Mouse (Mus musculus): ENCODE results near the gene Phka2. TPM values are rescaled to one million over a fixed set of nuclear protein-coding genes. Genes with fewer than 3 reads are reported as not detected.

The Phka2 gene
- polyA plus RNA-seq, 1 experiment from 2014 or later: 4.4 TPM

GRCm38 (mm10) chrX:160548875-160549274 lies 46.9 kb downstream of the Phka2 start:
- Histone ChIP-seq H3K9ac (ENCODE audit: low read depth, low read length) (no peak overlapping the region), H3K27me3 (replicated peaks; ENCODE audit: control insufficient read depth, insufficient read depth, low read length) (no peaks in the 10 kb centered on the region), H3K4me2 (replicated peaks; ENCODE audit: low read depth) (no peak overlapping the region), H3K9me3 (ENCODE audit: control insufficient read depth) (no peaks in the 10 kb centered on the region), H3K4me3 (ENCODE audit: low read depth, low read length) (no peak overlapping the region), H3K27ac (ENCODE audit: low read depth, low read length) (no peak overlapping the region), H3K4me1 (replicated peaks; ENCODE audit: control insufficient read depth, insufficient read depth, low read length) (no peaks in the 10 kb centered on the region), H3K36me3 (ENCODE audit: control insufficient read depth, insufficient read depth) (no peaks in the 10 kb centered on the region)
- TF ChIP-seq CTCF (IDR thresholded peaks at IDR 0.05; ENCODE audit: low read depth): no peak
- WGBS: 68% methylated on average over 1 of the region's 1 CpGs
- no peak for ATAC-seq

GRCm38 (mm10) chrX:160552066-160552465 lies 50.1 kb downstream of the Phka2 start:
- WGBS: 63% methylated on average over 4 of the region's 4 CpGs
- Histone ChIP-seq H3K9ac (ENCODE audit: low read depth, low read length) (no peak overlapping the region), H3K9me3 (ENCODE audit: control insufficient read depth) (no peaks in the 10 kb centered on the region), H3K36me3 (ENCODE audit: control insufficient read depth, insufficient read depth) (no peaks in the 10 kb centered on the region; the same call in 1 of the 2 replicates), H3K4me2 (replicated peaks; ENCODE audit: low read depth) (no peak overlapping the region), H3K4me3 (ENCODE audit: low read depth, low read length) (no peak overlapping the region), H3K27me3 (replicated peaks; ENCODE audit: control insufficient read depth, insufficient read depth, low read length) (no peaks in the 10 kb centered on the region), H3K27ac (ENCODE audit: low read depth, low read length) (no peak overlapping the region), H3K4me1 (replicated peaks; ENCODE audit: control insufficient read depth, insufficient read depth, low read length) (no peaks in the 10 kb centered on the region)
- peak; percentile 49 for TF ChIP-seq CTCF (IDR thresholded peaks at IDR 0.05; ENCODE audit: low read depth)
- no peak for ATAC-seq

- Histone ChIP-seq H3K36me3 (ENCODE audit: control insufficient read depth, insufficient read depth) (no peaks in the 10 kb centered on the region; the same call in 1 of the 2 replicates), H3K4me2 (replicated peaks; ENCODE audit: low read depth) (no peak overlapping the region), H3K4me3 (ENCODE audit: low read depth, low read length) (no peak overlapping the region), H3K9ac (ENCODE audit: low read depth, low read length) (no peak overlapping the region), H3K9me3 (ENCODE audit: control insufficient read depth) (no peaks in the 10 kb centered on the region), H3K27me3 (replicated peaks; ENCODE audit: control insufficient read depth, insufficient read depth, low read length) (no peaks in the 10 kb centered on the region), H3K4me1 (replicated peaks; ENCODE audit: control insufficient read depth, insufficient read depth, low read length) (no peaks in the 10 kb centered on the region), H3K27ac (ENCODE audit: low read depth, low read length) (no peak overlapping the region)
- TF ChIP-seq CTCF (IDR thresholded peaks at IDR 0.05; ENCODE audit: low read depth): peak; percentile 57
- no peak for ATAC-seq
- 68% methylated on average over 5 of the region's 5 CpGs for WGBS
Observed at GRCm38 (mm10) chrX:160583589-160583988, 81.6 kb downstream of the Phka2 start.

- Histone ChIP-seq H3K4me1 (replicated peaks; ENCODE audit: control insufficient read depth, insufficient read depth, low read length) (no peaks in the 10 kb centered on the region), H3K27me3 (replicated peaks; ENCODE audit: control insufficient read depth, insufficient read depth, low read length) (no peaks in the 10 kb centered on the region), H3K4me2 (replicated peaks; ENCODE audit: low read depth) (no peak overlapping the region), H3K9ac (ENCODE audit: low read depth, low read length) (no peak overlapping the region), H3K9me3 (ENCODE audit: control insufficient read depth) (no peaks in the 10 kb centered on the region), H3K4me3 (ENCODE audit: low read depth, low read length) (no peak overlapping the region), H3K27ac (ENCODE audit: low read depth, low read length) (no peak overlapping the region), H3K36me3 (ENCODE audit: control insufficient read depth, insufficient read depth) (no peaks in the 10 kb centered on the region; the same call in 1 of the 2 replicates)
- no peak for ATAC-seq
- TF ChIP-seq CTCF (IDR thresholded peaks at IDR 0.05; ENCODE audit: low read depth): no peak
- WGBS: 87% methylated on average over 4 of the region's 4 CpGs
Observed at GRCm38 (mm10) chrX:160584148-160584838, 82.3 kb downstream of the Phka2 start.

- Histone ChIP-seq H3K4me2 (replicated peaks; ENCODE audit: low read depth) (no peak overlapping the region), H3K9me3 (ENCODE audit: control insufficient read depth) (no peaks in the 10 kb centered on the region), H3K4me1 (replicated peaks; ENCODE audit: control insufficient read depth, insufficient read depth, low read length) (no peaks in the 10 kb centered on the region), H3K36me3 (ENCODE audit: control insufficient read depth, insufficient read depth) (no peaks in the 10 kb centered on the region; the same call in 1 of the 2 replicates), H3K27ac (ENCODE audit: low read depth, low read length) (no peak overlapping the region), H3K4me3 (ENCODE audit: low read depth, low read length) (no peak overlapping the region), H3K27me3 (replicated peaks; ENCODE audit: control insufficient read depth, insufficient read depth, low read length) (no peaks in the 10 kb centered on the region), H3K9ac (ENCODE audit: low read depth, low read length) (no peak overlapping the region)
- no peak for TF ChIP-seq CTCF (IDR thresholded peaks at IDR 0.05; ENCODE audit: low read depth)
- no peak for ATAC-seq
- WGBS: 58% methylated on average over 1 of the region's 1 CpGs
Observed at GRCm38 (mm10) chrX:160585110-160585509, 83.1 kb downstream of the Phka2 start.

GRCm38 (mm10) chrX:160588523-160588922 lies 86.6 kb downstream of the Phka2 start:
- no peak for TF ChIP-seq CTCF (IDR thresholded peaks at IDR 0.05; ENCODE audit: low read depth)
- Histone ChIP-seq H3K4me1 (replicated peaks; ENCODE audit: control insufficient read depth, insufficient read depth, low read length) (no peaks in the 10 kb centered on the region), H3K9me3 (ENCODE audit: control insufficient read depth) (no peaks in the 10 kb centered on the region)

More at GRCm38 (mm10) chrX:160588523-160588922, 86.6 kb downstream of the Phka2 start:
- Histone ChIP-seq H3K27ac (ENCODE audit: low read depth, low read length) (no peak overlapping the region), H3K4me3 (ENCODE audit: low read depth, low read length) (no peak overlapping the region), H3K9ac (ENCODE audit: low read depth, low read length) (no peak overlapping the region), H3K36me3 (ENCODE audit: control insufficient read depth, insufficient read depth) (no peaks in the 10 kb centered on the region), H3K4me2 (replicated peaks; ENCODE audit: low read depth) (no peak overlapping the region), H3K27me3 (replicated peaks; ENCODE audit: control insufficient read depth, insufficient read depth, low read length) (no peaks in the 10 kb centered on the region)
- 87% methylated on average over 4 of the region's 4 CpGs for WGBS
- ATAC-seq: no peak
